Mouse (Mus musculus) neural tube, embryonic 11.5 days (tissue): ENCODE results near the gene F5. TPM values are rescaled to one million over a fixed set of nuclear protein-coding genes. Genes with fewer than 3 reads are reported as not detected.
"Not testable (repeated sequence)": the region's sequence is repeated elsewhere in the genome, so short reads cannot be mapped to it uniquely, and the experiment has no call there.

Experiments used
- ATAC-seq: fragments of 200-750 bp; cut with Nextera tagmentation; 2 replicates; pipeline ENCODE4 v1.8.0; 2017; ENCODE audit warnings: moderate number of reproducible peaks, mild to moderate bottlenecking, moderate TSS enrichment, moderate library complexity; ENCODE audit not compliant: insufficient read depth, low FRiP score, low TSS enrichment
- DNase-seq: peaks from one replicate; pipeline ENCODE4 v3.0.0-alpha.2; 2015; ENCODE audit warnings: low spot score
- H3K27ac ChIP-seq: fragments of 300-500 bp; sonication (generic); 2 replicates; pipeline ENCODE4 v1.5.1; 2014; ENCODE audit warnings: low read depth, mild to moderate bottlenecking, low read length
- H3K27me3 ChIP-seq: fragments of 300-500 bp; sonication (generic); 2 replicates; pipeline ENCODE4 v1.6.1; 2014; ENCODE audit warnings: mild to moderate bottlenecking, low read length, mixed read lengths; ENCODE audit not compliant: control insufficient read depth, insufficient read depth
- H3K36me3 ChIP-seq: fragments of 300-500 bp; sonication (generic); 2 replicates; pipeline ENCODE4 v1.6.1; 2014; ENCODE audit warnings: mild to moderate bottlenecking, low read length, moderate library complexity, mixed read lengths; ENCODE audit not compliant: control insufficient read depth, insufficient read depth
- H3K4me1 ChIP-seq: fragments of 300-500 bp; sonication (generic); 2 replicates; pipeline ENCODE4 v1.6.1; 2014; ENCODE audit warnings: low read length, mixed read lengths; ENCODE audit not compliant: control insufficient read depth, insufficient read depth
- H3K4me2 ChIP-seq: fragments of 300-500 bp; sonication (generic); 2 replicates; pipeline ENCODE4 v1.6.1; 2014; ENCODE audit warnings: low read depth, mild to moderate bottlenecking, moderate library complexity
- H3K4me3 ChIP-seq: fragments of 300-500 bp; sonication (generic); 2 replicates; pipeline ENCODE4 v1.5.1; 2014; ENCODE audit warnings: low read depth, low read length
- H3K9ac ChIP-seq: fragments of 300-500 bp; sonication (generic); 2 replicates; pipeline ENCODE4 v1.6.1; 2014; ENCODE audit warnings: mild to moderate bottlenecking, low read length
- H3K9me3 ChIP-seq: fragments of 300-500 bp; sonication (generic); 2 replicates; pipeline ENCODE4 v1.6.1; 2016; ENCODE audit warnings: low read length; ENCODE audit not compliant: control insufficient read depth
- WGBS: fragments of 180-500 bp; shearing (Covaris S2); extraction: QIAGEN DNeasy Blood & Tissue Kit; methylation state at CpG from one replicate; pipeline ENCODE4 v1.1.7; 2014; 5-methylcytosine and 5-hydroxymethylcytosine counted together
- polyA plus RNA-seq: library from polyadenylated mRNA; unstranded; fragments of >200 nt; fragmentation: Nextera tagmentation; extraction: Ambion mirVana; gene quantifications from 2 replicates; pipeline ENCODE4 v1.2.1, GENCODE M21; 2014

F5 gene
- polyA plus RNA-seq, 1 experiment from 2014 or later: 0.42 TPM

DNA sequence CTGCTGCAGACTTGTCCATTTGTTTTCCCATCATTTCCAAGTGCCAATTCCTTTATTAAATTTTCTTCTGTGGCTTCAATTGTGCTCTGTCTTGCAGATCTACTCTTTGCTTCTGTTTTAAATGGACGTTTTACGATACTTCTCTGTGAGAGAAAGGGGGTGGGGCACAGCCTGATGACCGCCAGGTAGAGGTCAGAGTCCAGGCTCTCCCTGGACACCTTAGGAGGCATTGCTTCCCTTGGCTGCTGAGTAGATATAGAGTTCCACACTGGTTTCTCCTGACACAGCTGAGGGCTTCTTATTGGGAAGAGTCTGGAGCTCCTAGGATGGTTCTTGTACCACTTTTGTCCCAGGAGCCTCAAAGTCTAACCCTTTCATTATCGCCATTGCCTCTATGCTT lies 59.3 kb downstream of the F5 start:
- WGBS: 83% methylated on average over 4 of the region's 4 CpGs
- no peaks in the 10 kb centered on the region for H3K4me1 ChIP-seq
- H3K4me3 ChIP-seq: no peak overlapping the region
- ATAC-seq (no peak), DNase-seq (no peak)
- no peaks in the 10 kb centered on the region for H3K27me3 ChIP-seq
- no peaks in the 10 kb centered on the region for H3K9me3 ChIP-seq
- H3K27ac ChIP-seq: no peak overlapping the region
- H3K36me3 ChIP-seq: no peaks in the 10 kb centered on the region
- no peak overlapping the region for H3K9ac ChIP-seq
- no peak overlapping the region for H3K4me2 ChIP-seq

DNA sequence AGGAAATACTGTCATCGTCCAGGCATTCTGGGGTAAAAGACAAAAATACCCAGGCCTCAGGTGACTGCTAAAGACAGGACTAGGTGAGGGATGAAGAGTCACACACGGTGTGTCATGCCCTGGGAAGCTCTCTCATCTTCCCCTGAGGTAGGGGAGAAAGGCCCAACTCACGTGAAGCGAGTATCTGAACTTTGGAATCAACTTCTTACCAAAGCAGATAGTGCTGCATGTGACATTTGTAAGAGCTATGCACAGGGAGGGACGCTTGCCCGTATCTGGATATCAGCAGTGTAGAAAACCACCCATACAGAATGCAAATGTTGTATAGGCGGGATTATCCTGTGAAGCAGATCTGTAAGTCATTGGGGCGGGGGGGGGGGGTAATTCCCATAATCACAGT lies 61.0 kb downstream of the F5 start:
- H3K9ac ChIP-seq: no peak overlapping the region
- no peak overlapping the region for H3K4me2 ChIP-seq
- no peak overlapping the region for H3K27ac ChIP-seq
- no peak for DNase-seq
- H3K4me1 ChIP-seq: no peaks in the 10 kb centered on the region
- no peaks in the 10 kb centered on the region for H3K27me3 ChIP-seq
- no peaks in the 10 kb centered on the region for H3K9me3 ChIP-seq
- ATAC-seq: no peak
- 91% methylated on average over 8 of the region's 8 CpGs for WGBS
- no peaks in the 10 kb centered on the region for H3K36me3 ChIP-seq
- no peak overlapping the region for H3K4me3 ChIP-seq

GRCm38 (mm10) chr1:164214190-164214589 lies 62.6 kb downstream of the F5 start:
- no peak for ATAC-seq
- DNase-seq: peak; percentile 11
- Histone ChIP-seq H3K9me3 (no peaks in the 10 kb centered on the region), H3K27ac (no peak overlapping the region), H3K4me2 (no peak overlapping the region), H3K36me3 (no peaks in the 10 kb centered on the region), H3K27me3 (no peaks in the 10 kb centered on the region), H3K9ac (no peak overlapping the region), H3K4me3 (no peak overlapping the region), H3K4me1 (no peaks in the 10 kb centered on the region)
- WGBS: 57% methylated on average over 8 of the region's 8 CpGs

GRCm38 (mm10) chr1:164215097-164215496 lies 63.5 kb downstream of the F5 start:
- WGBS: 72% methylated on average over 3 of the region's 3 CpGs
- no peaks in the 10 kb centered on the region for H3K9me3 ChIP-seq
- no peak overlapping the region for H3K27ac ChIP-seq
- no peaks in the 10 kb centered on the region for H3K36me3 ChIP-seq
- DNase-seq (no peak), ATAC-seq (no peak)
- no peak overlapping the region for H3K4me2 ChIP-seq
- H3K27me3 ChIP-seq: no peaks in the 10 kb centered on the region
- H3K4me1 ChIP-seq: no peaks in the 10 kb centered on the region
- H3K4me3 ChIP-seq: no peak overlapping the region
- no peak overlapping the region for H3K9ac ChIP-seq

GRCm38 (mm10) chr1:164215540-164215939 lies 63.9 kb downstream of the F5 start:
- H3K9ac ChIP-seq: no peak overlapping the region
- ATAC-seq: no peak
- H3K4me2 ChIP-seq: no peak overlapping the region
- WGBS: 87% methylated on average over 6 of the region's 6 CpGs
- no peaks in the 10 kb centered on the region for H3K27me3 ChIP-seq
- no peaks in the 10 kb centered on the region for H3K36me3 ChIP-seq
- no peaks in the 10 kb centered on the region for H3K9me3 ChIP-seq
- no peaks in the 10 kb centered on the region for H3K4me1 ChIP-seq
- no peak overlapping the region for H3K27ac ChIP-seq
- no peak for DNase-seq
- no peak overlapping the region for H3K4me3 ChIP-seq

- Histone ChIP-seq H3K4me2 (no peak overlapping the region), H3K9me3 (no peaks in the 10 kb centered on the region)
Measured at GRCm38 (mm10) chr1:164217791-164218685, 66.4 kb downstream of the F5 start.

GRCm38 (mm10) chr1:164220261-164220660 lies 68.6 kb downstream of the F5 start:
- H3K27ac ChIP-seq: no peak overlapping the region
- no peak overlapping the region for H3K9ac ChIP-seq
- DNase-seq (no peak), ATAC-seq (no peak)
- WGBS: 89% methylated on average over 4 of the region's 4 CpGs
- no peaks in the 10 kb centered on the region for H3K4me1 ChIP-seq
- H3K4me3 ChIP-seq: no peak overlapping the region
- H3K36me3 ChIP-seq: no peaks in the 10 kb centered on the region
- no peak overlapping the region for H3K4me2 ChIP-seq
- H3K9me3 ChIP-seq: no peaks in the 10 kb centered on the region
- H3K27me3 ChIP-seq: no peaks in the 10 kb centered on the region

More at GRCm38 (mm10) chr1:164217791-164218685, 66.4 kb downstream of the F5 start:
- Histone ChIP-seq H3K4me1 (no peaks in the 10 kb centered on the region), H3K27ac (no peak overlapping the region), H3K36me3 (no peaks in the 10 kb centered on the region), H3K27me3 (no peaks in the 10 kb centered on the region), H3K4me3 (no peak overlapping the region), H3K9ac (no peak overlapping the region)
- ATAC-seq (no peak), DNase-seq (no peak)
- 52% methylated on average over 15 of the region's 15 CpGs for WGBS

DNA sequence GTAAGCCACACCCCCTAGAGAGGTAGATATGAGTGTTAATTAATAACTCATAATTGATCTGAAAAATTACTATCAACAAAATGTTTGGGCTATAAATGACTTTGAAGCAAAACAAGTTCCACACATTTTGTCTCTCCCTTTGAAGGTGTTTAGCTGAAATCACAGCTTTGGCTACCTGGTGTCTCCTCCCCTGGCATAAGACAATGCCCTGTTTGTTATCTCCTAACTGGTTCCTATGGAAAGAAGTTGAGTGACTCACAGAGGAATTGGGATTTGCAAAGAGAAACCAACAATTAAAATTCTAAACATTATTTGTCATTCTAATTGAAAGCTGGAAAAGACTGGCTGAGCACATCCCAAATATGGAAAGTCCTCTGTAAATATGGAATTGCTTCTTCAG lies 71.5 kb downstream of the F5 start:
- Histone ChIP-seq H3K27ac (no peak overlapping the region), H3K9ac (no peak overlapping the region), H3K27me3 (no peaks in the 10 kb centered on the region), H3K4me1 (no peaks in the 10 kb centered on the region), H3K4me2 (no peak overlapping the region), H3K4me3 (no peak overlapping the region), H3K9me3 (no peaks in the 10 kb centered on the region), H3K36me3 (no peaks in the 10 kb centered on the region)
- no peak for ATAC-seq
- DNase-seq: no peak

DNA sequence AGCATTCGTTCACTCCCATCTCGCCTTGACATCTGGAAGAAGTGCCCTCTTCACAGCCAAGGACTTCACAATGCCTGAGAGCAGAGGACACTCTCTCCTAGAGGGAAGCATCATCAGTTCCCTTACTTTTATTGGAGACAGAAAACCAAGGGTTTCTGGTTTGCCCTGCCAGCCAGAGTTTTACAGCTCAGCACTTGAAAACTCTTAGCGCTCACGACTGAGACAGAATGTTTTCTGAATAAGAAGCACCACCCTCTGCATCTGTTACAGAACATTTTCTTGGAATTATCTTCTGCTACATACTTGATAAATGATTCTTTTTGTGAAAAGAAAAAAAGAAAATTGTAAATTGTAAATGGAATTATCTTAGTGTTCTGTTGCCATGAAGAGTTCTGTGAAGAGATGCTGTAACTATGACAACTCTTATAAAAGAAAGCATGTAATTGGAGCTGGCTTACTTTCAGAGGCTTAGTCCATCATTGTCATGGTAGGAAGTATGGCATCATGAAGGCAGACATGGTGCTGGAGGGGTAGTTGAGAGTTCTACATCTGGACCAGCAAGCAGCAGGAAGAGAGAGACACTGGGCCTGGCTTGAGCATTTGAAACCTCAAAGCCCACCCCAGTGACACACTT lies 80.4 kb downstream of the F5 start:
- H3K4me3 ChIP-seq, H3K36me3 ChIP-seq, H3K27me3 ChIP-seq, H3K4me1 ChIP-seq, H3K9ac ChIP-seq, DNase-seq, H3K9me3 ChIP-seq, ATAC-seq, H3K27ac ChIP-seq, H3K4me2 ChIP-seq: not testable (repeated sequence)
- 81% methylated on average over 2 of the region's 4 CpGs for WGBS
